In the genomic region with DNA sequence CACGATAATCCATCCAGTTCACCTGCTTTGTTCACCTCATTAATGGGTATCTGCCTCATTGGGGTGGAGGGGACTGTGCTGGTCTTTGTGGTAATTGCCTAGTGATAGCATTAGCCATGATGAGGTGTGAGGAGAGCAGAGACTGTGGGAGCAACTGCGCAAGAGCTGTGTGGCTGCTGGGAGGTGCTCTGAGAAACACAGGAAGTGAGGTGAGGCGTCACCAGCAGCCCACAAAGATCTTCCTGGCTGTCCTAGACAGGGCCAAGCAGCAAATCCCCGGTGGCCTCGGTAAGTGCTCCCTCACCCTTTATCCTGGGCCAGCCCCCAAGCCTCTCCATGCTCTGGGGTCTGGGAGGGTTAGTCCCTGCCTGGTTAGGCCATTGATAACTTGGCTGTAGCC, we compare ENCODE assay signal across 25 mouse cellular contexts. TPM values are rescaled to one million over a fixed set of nuclear protein-coding genes. Genes with fewer than 3 reads are reported as not detected.
DNase-seq lines count a peak whose midpoint lies in the region; ATAC-seq and TF ChIP-seq lines count a peak whose summit lies in the region.
"Had no signal": no experiment of that assay in that cellular context is flagged by ENCODE, and none has a peak within 500 bp of the region (broad histone marks: within the 10 kb centered on the region; RNA-seq: fewer than 3 reads in every experiment).

No protein-coding gene starts in this region.

- no peak for ATAC-seq in midbrain, embryonic 11.5 days (ENCODE audit: low FRiP score)
- ATAC-seq in neutrophil, adult 5-6 weeks (ENCODE audit: extremely low read depth, insufficient number of reproducible peaks, low FRiP score, poor library complexity, severe bottlenecking) = peak; percentile 40; the same call in 1 of the 2 replicates
- no peak for ATAC-seq in forebrain, embryonic 13.5 days
- ATAC-seq: forebrain, embryonic 16.5 days; intestine, embryonic 15.5 days; liver, postnatal 0 days; midbrain, embryonic 16.5 days had no signal

- no peak for TF ChIP-seq POLR2A in bone marrow, adult 2 months (IDR thresholded peaks at IDR 0.05; ENCODE audit: borderline replicate concordance, control insufficient read depth, low read depth, low read length)

- DNase-seq in midbrain, embryonic 11.5 days (ENCODE audit: low spot score, missing footprints) = peak; percentile 28
- DNase-seq in midbrain, embryonic 10.5 days (ENCODE audit: low spot score) = no peak
- peak; percentile 41 to 46 for DNase-seq in thymus, postnatal 36 days
- no peak for DNase-seq in lung, postnatal 36 days
- no peak for DNase-seq in adipocyte (ENCODE audit: low spot score)
- DNase-seq: adrenal gland, postnatal 25 days; cerebellum, adult 18-20 months; cerebellum, postnatal 25 days; embryo, embryonic 11 days; heart, postnatal 10 days; kidney, adult 9 months; left cerebral cortex, postnatal 4 days; liver, postnatal 0 days; lung, postnatal 10 days; right cerebral cortex, postnatal 4 days had no signal

- peaks cover 16% of the 10 kb centered on the region for H3K36me3 ChIP-seq in midbrain, embryonic 11.5 days (ENCODE audit: control insufficient read depth, insufficient read depth, low read length)
- peaks cover 82% of the 10 kb centered on the region for H3K36me3 ChIP-seq in midbrain, embryonic 10.5 days
- H3K36me3 ChIP-seq in forebrain, embryonic 13.5 days (ENCODE audit: poor library complexity, severe bottlenecking) = peaks cover 78% of the 10 kb centered on the region

- no peak overlapping the region for H3K4me2 ChIP-seq in midbrain, embryonic 11.5 days
- no peak overlapping the region for H3K4me2 ChIP-seq in forebrain, embryonic 13.5 days
- H3K4me2 ChIP-seq: heart, embryonic 11.5 days; hindbrain, embryonic 13.5 days; intestine, embryonic 15.5 days; stomach, embryonic 15.5 days had no signal

- H3K4me3 ChIP-seq in midbrain, embryonic 11.5 days (ENCODE audit: low read depth, low read length) = no peak overlapping the region
- H3K4me3 ChIP-seq in midbrain, embryonic 10.5 days = no peak overlapping the region
- peak overlapping the region; percentile 10 for H3K4me3 ChIP-seq in bone marrow, adult 2 months (replicated peaks; ENCODE audit: control insufficient read depth, low read depth, low read length)
- no peak overlapping the region for H3K4me3 ChIP-seq in forebrain, embryonic 13.5 days
- H3K4me3 ChIP-seq: hindbrain, embryonic 13.5 days; intestine, embryonic 15.5 days; megakaryocyte, embryonic 14.5 days; stomach, embryonic 15.5 days had no signal

- H3K27ac ChIP-seq in midbrain, embryonic 11.5 days (ENCODE audit: low read depth, low read length) = no peak overlapping the region
- no peak overlapping the region for H3K27ac ChIP-seq in midbrain, embryonic 10.5 days (replicated peaks)
- H3K27ac ChIP-seq in bone marrow, adult 2 months (ENCODE audit: control insufficient read depth, insufficient read depth, low read depth, low read length, poor library complexity) = no peak overlapping the region
- no peak overlapping the region for H3K27ac ChIP-seq in forebrain, embryonic 13.5 days
- H3K27ac ChIP-seq: hindbrain, embryonic 13.5 days; intestine, embryonic 15.5 days; stomach, embryonic 15.5 days had no signal

- TF ChIP-seq CTCF in bone marrow, adult 2 months (IDR thresholded peaks at IDR 0.05; ENCODE audit: control insufficient read depth, insufficient read depth, low read length) = no peak

- H3K9me3 ChIP-seq in midbrain, embryonic 11.5 days (ENCODE audit: control insufficient read depth, low read length) = no peaks in the 10 kb centered on the region
- no peaks in the 10 kb centered on the region for H3K9me3 ChIP-seq in midbrain, embryonic 10.5 days (replicated peaks)
- H3K9me3 ChIP-seq in forebrain, embryonic 13.5 days (replicated peaks) = no peaks in the 10 kb centered on the region
- H3K9me3 ChIP-seq: hindbrain, embryonic 13.5 days; intestine, embryonic 15.5 days; megakaryocyte, embryonic 14.5 days; stomach, embryonic 15.5 days had no signal

- WGBS in midbrain, embryonic 11.5 days = 94% methylated on average over 5 of the region's 5 CpGs
- WGBS in midbrain, embryonic 10.5 days = 95% methylated on average over 5 of the region's 5 CpGs
- WGBS in bone marrow, adult 2 months = 57% methylated on average over 5 of the region's 5 CpGs
- 97% methylated on average over 5 of the region's 5 CpGs for WGBS in forebrain, embryonic 13.5 days

- no peak overlapping the region for H3K9ac ChIP-seq in midbrain, embryonic 11.5 days (ENCODE audit: low read length)
- H3K9ac ChIP-seq in forebrain, embryonic 13.5 days = no peak overlapping the region
- H3K9ac ChIP-seq: hindbrain, embryonic 13.5 days; intestine, embryonic 15.5 days; liver, postnatal 0 days; stomach, embryonic 15.5 days had no signal

- H3K4me1 ChIP-seq in midbrain, embryonic 11.5 days (ENCODE audit: control insufficient read depth, insufficient read depth, low read length) = no peaks in the 10 kb centered on the region
- no peaks in the 10 kb centered on the region for H3K4me1 ChIP-seq in midbrain, embryonic 10.5 days
- H3K4me1 ChIP-seq in bone marrow, adult 2 months (ENCODE audit: control insufficient read depth, insufficient read depth, low read length) = no peaks in the 10 kb centered on the region; the same call in 1 of the 2 replicates
- H3K4me1 ChIP-seq in forebrain, embryonic 13.5 days = no peaks in the 10 kb centered on the region
- H3K4me1 ChIP-seq: hindbrain, embryonic 13.5 days; intestine, embryonic 15.5 days had no signal

- H3K27me3 ChIP-seq in midbrain, embryonic 11.5 days (ENCODE audit: control insufficient read depth, insufficient read depth, low read length) = no peaks in the 10 kb centered on the region
- no peaks in the 10 kb centered on the region for H3K27me3 ChIP-seq in midbrain, embryonic 10.5 days (ENCODE audit: low read depth, poor library complexity, severe bottlenecking)
- no peaks in the 10 kb centered on the region for H3K27me3 ChIP-seq in forebrain, embryonic 13.5 days
- H3K27me3 ChIP-seq: hindbrain, embryonic 13.5 days; intestine, embryonic 15.5 days; megakaryocyte, embryonic 14.5 days; stomach, embryonic 15.5 days had no signal

RNA-seq across cellular contexts. Expression of a gene that starts 1.2 kb away (rescaled TPM):
- 19.7 TPM in 2 replicates for polyA plus RNA-seq in midbrain, embryonic 11.5 days (2014; fragmentation: Nextera tagmentation; extraction: Ambion mirVana)
- polyA plus RNA-seq in midbrain, embryonic 10.5 days (2016; fragmentation: Nextera tagmentation; extraction: Ambion mirVana) = 26.0 and 32.2 TPM in 2 replicates
- polyA plus RNA-seq in bone marrow, adult 2 months (2011; ENCODE audit: insufficient read depth, insufficient read length, low replicate concordance, missing spikeins) = 37.9 and 47.7 TPM in 2 replicates
- total RNA-seq in neutrophil, adult 5-6 weeks (2017) = 54.9 and 70.6 TPM in 2 replicates
- 33.1 and 37.1 TPM in 2 replicates for polyA plus RNA-seq in forebrain, embryonic 13.5 days (2015; fragmentation: Nextera tagmentation; extraction: Ambion mirVana)

RNA-seq across cellular contexts. Expression of a gene that starts 15.9 kb away (rescaled TPM):
- 54.2 and 60.9 TPM in 2 replicates for polyA plus RNA-seq in midbrain, embryonic 11.5 days (2014; fragmentation: Nextera tagmentation; extraction: Ambion mirVana)
- 79.2 and 85.6 TPM in 2 replicates for polyA plus RNA-seq in midbrain, embryonic 10.5 days (2016; fragmentation: Nextera tagmentation; extraction: Ambion mirVana)
- polyA plus RNA-seq in bone marrow, adult 2 months (2011; ENCODE audit: insufficient read depth, insufficient read length, low replicate concordance, missing spikeins) = 25.1 and 48.4 TPM in 2 replicates
- 61.3 and 74.3 TPM in 2 replicates for total RNA-seq in neutrophil, adult 5-6 weeks (2017)
- 90.5 and 98.2 TPM in 2 replicates for polyA plus RNA-seq in forebrain, embryonic 13.5 days (2015; fragmentation: Nextera tagmentation; extraction: Ambion mirVana)

RNA-seq across cellular contexts. Expression of a gene that starts 16.4 kb away (rescaled TPM):
- 34.5 and 36.8 TPM in 2 replicates for polyA plus RNA-seq in midbrain, embryonic 11.5 days (2014; fragmentation: Nextera tagmentation; extraction: Ambion mirVana)
- 45.0 and 50.5 TPM in 2 replicates for polyA plus RNA-seq in midbrain, embryonic 10.5 days (2016; fragmentation: Nextera tagmentation; extraction: Ambion mirVana)
- polyA plus RNA-seq in bone marrow, adult 2 months (2011; ENCODE audit: insufficient read depth, insufficient read length, low replicate concordance, missing spikeins) = 10.8 and 30.8 TPM in 2 replicates
- 81.7 and 86.8 TPM in 2 replicates for total RNA-seq in neutrophil, adult 5-6 weeks (2017)
- 54.6 and 58.5 TPM in 2 replicates for polyA plus RNA-seq in forebrain, embryonic 13.5 days (2015; fragmentation: Nextera tagmentation; extraction: Ambion mirVana)

Comparison
In these comparisons a context has a peak if more than half of its experiments do, and no peak if none do; other contexts are left out.
1. DNase-seq: peak in midbrain, embryonic 11.5 days (single experiment) and thymus, postnatal 36 days (2 of 2); none in midbrain, embryonic 10.5 days (single experiment), lung, postnatal 36 days (single experiment) and adipocyte (single experiment).